Mouse (Mus musculus) cortical plate, adult 2 months (tissue): ENCODE data around the gene Atxn7.

Experiments used
- CTCF ChIP-seq: fragments of 200-500 bp; IDR thresholded peaks from 2 replicates; pipeline ENCODE4 v1.5.1; 2011; ENCODE audit warnings: mild to moderate bottlenecking, control low read depth, low read length; ENCODE audit not compliant: insufficient read depth; ENCODE audit errors: extremely low read depth
- POLR2A ChIP-seq: fragments of 200-500 bp; IDR thresholded peaks from 2 replicates; pipeline ENCODE4 v1.6.1; 2011; ENCODE audit warnings: mild to moderate bottlenecking, low read length, control low read depth; ENCODE audit not compliant: insufficient read depth; ENCODE audit errors: extremely low read depth

GRCm38 (mm10) chr14:14101296-14101695 lies 140.1 kb downstream of the Atxn7 start:
- no peak for TF ChIP-seq CTCF
- no peak for TF ChIP-seq POLR2A
